Mouse (Mus musculus): ENCODE data around the gene Capn8.

- TF ChIP-seq TAL1 (conservative IDR thresholded peaks at IDR 0.05; ENCODE audit: low read depth, low read length): no peak
- TF ChIP-seq CTCF (IDR thresholded peaks at IDR 0.05; ENCODE audit: low read depth, low read length): no peak
- TF ChIP-seq GATA1 (IDR thresholded peaks at IDR 0.05; ENCODE audit: borderline replicate concordance, low read length): no peak
Observed at GRCm38 (mm10) chr1:182519341-182519740, 45.5 kb upstream of the Capn8 start.
